19 mouse cellular contexts compared by ENCODE assay signal in the genomic region with DNA sequence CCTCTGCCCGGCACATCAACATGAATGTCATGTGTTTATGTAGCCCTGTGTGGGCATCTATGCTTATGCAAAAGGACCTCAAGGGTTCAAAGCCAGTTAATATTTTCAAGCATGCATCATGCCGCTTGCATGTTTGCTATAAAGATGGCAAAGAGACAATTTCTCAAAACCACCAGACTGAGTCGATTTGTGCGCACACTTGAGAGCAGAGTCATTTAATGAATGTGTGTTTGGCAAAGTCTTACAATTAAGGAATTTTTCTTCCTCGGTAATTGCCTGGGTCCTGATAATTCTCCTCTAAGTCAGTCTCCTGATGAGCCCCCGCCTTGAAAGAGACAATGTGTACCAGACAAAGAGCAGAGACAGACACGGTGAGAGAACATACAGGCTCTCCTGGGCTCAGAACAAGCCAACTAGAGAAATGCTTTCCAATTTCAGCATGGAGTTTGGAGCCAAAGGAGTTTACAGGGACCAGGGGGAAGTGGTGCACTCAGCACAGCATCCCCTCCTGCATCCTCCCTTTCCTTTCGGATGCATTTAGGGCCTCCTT.
DNase-seq lines count a peak whose midpoint lies in the region; ATAC-seq and TF ChIP-seq lines count a peak whose summit lies in the region.
"Had no signal": no experiment of that assay in that cellular context is flagged by ENCODE, and none has a peak within 500 bp of the region (broad histone marks: within the 10 kb centered on the region; RNA-seq: fewer than 3 reads in every experiment).

No protein-coding gene starts in this region.

- H3K9ac ChIP-seq in heart, embryonic 11.5 days (ENCODE audit: low read depth, low read length): no peak overlapping the region
- H3K9ac ChIP-seq in lung, embryonic 14.5 days: no peak overlapping the region
- no peak overlapping the region for H3K9ac ChIP-seq in forebrain, embryonic 16.5 days (replicated peaks; ENCODE audit: low read depth, low read length)
- no peak overlapping the region for H3K9ac ChIP-seq in stomach, postnatal 0 days (ENCODE audit: low read length)
- H3K9ac ChIP-seq: embryonic facial prominence, embryonic 13.5 days; heart, embryonic 13.5 days; hindbrain, embryonic 15.5 days; neural tube, embryonic 12.5 days had no signal

- 73% methylated on average over 8 of the region's 8 CpGs for WGBS in heart, embryonic 11.5 days (ENCODE audit: insufficient replicate concordance)
- 44% methylated on average over 8 of the region's 8 CpGs for WGBS in lung, embryonic 14.5 days
- WGBS in forebrain, embryonic 16.5 days: 46% methylated on average over 8 of the region's 8 CpGs
- 45% methylated on average over 8 of the region's 8 CpGs for WGBS in stomach, postnatal 0 days

- no peak for ATAC-seq in heart, embryonic 11.5 days (replicated peaks; ENCODE audit: insufficient number of reproducible peaks, low FRiP score, low TSS enrichment)
- ATAC-seq in lung, embryonic 14.5 days (ENCODE audit: insufficient read depth): no peak
- peak; percentile 20; the same call in 1 of the 2 replicates for ATAC-seq in forebrain, embryonic 16.5 days
- ATAC-seq in stomach, postnatal 0 days (ENCODE audit: low FRiP score, low TSS enrichment): no peak

- H3K27ac ChIP-seq in heart, embryonic 11.5 days (ENCODE audit: low read depth, low read length): 0 out of 2 replicates have a peak overlapping the region, but pooled peaks have one; percentile 74
- H3K27ac ChIP-seq in lung, embryonic 14.5 days (ENCODE audit: low read depth): peak overlapping the region; percentile 31
- no peak overlapping the region for H3K27ac ChIP-seq in forebrain, embryonic 16.5 days (ENCODE audit: low read length)
- H3K27ac ChIP-seq in stomach, postnatal 0 days (replicated peaks): peak overlapping the region; percentile 53
- H3K27ac ChIP-seq: embryonic facial prominence, embryonic 13.5 days; hindbrain, embryonic 15.5 days; neural tube, embryonic 12.5 days had no signal

- no peak overlapping the region for H3K4me3 ChIP-seq in heart, embryonic 11.5 days (ENCODE audit: low read depth, low read length)
- H3K4me3 ChIP-seq in lung, embryonic 14.5 days (ENCODE audit: low read depth, low read length): no peak overlapping the region
- no peak overlapping the region for H3K4me3 ChIP-seq in forebrain, embryonic 16.5 days (replicated peaks; ENCODE audit: low read length)
- H3K4me3 ChIP-seq in stomach, postnatal 0 days (ENCODE audit: low read depth, low read length): no peak overlapping the region
- H3K4me3 ChIP-seq: embryonic facial prominence, embryonic 13.5 days; heart, embryonic 13.5 days; hindbrain, embryonic 15.5 days; megakaryocyte, embryonic 14.5 days; neural tube, embryonic 12.5 days had no signal

- no peak for TF ChIP-seq CTCF in lung, embryonic 14.5 days (IDR thresholded peaks at IDR 0.05; ENCODE audit: low read depth)
- TF ChIP-seq CTCF in stomach, postnatal 0 days (IDR thresholded peaks at IDR 0.05; ENCODE audit: low read depth): no peak

- no peaks in the 10 kb centered on the region for H3K9me3 ChIP-seq in heart, embryonic 11.5 days (replicated peaks; ENCODE audit: control insufficient read depth, low read length)
- no peaks in the 10 kb centered on the region for H3K9me3 ChIP-seq in lung, embryonic 14.5 days (ENCODE audit: low read depth, low read length)
- no peaks in the 10 kb centered on the region for H3K9me3 ChIP-seq in forebrain, embryonic 16.5 days (ENCODE audit: control insufficient read depth, low read length)
- no peaks in the 10 kb centered on the region for H3K9me3 ChIP-seq in stomach, postnatal 0 days (ENCODE audit: control insufficient read depth, low read length)
- H3K9me3 ChIP-seq: embryonic facial prominence, embryonic 13.5 days; heart, embryonic 13.5 days; hindbrain, embryonic 15.5 days; neural tube, embryonic 12.5 days had no signal

- H3K4me1 ChIP-seq in heart, embryonic 11.5 days (ENCODE audit: control insufficient read depth, insufficient read depth, low read length): peaks cover 14% of the 10 kb centered on the region
- peaks cover 22% of the 10 kb centered on the region for H3K4me1 ChIP-seq in lung, embryonic 14.5 days (ENCODE audit: insufficient read depth)
- H3K4me1 ChIP-seq in forebrain, embryonic 16.5 days (replicated peaks; ENCODE audit: control insufficient read depth, insufficient read depth, low read length): peaks cover 11% of the 10 kb centered on the region
- peaks cover 5% of the 10 kb centered on the region; the same call in 1 of the 2 replicates for H3K4me1 ChIP-seq in stomach, postnatal 0 days (replicated peaks; ENCODE audit: control insufficient read depth, insufficient read depth)
- H3K4me1 ChIP-seq: megakaryocyte, embryonic 14.5 days had no signal

- H3K36me3 ChIP-seq in heart, embryonic 11.5 days (ENCODE audit: control insufficient read depth, insufficient read depth, low read length): no peaks in the 10 kb centered on the region
- no peaks in the 10 kb centered on the region for H3K36me3 ChIP-seq in lung, embryonic 14.5 days (ENCODE audit: insufficient read depth)
- H3K36me3 ChIP-seq in forebrain, embryonic 16.5 days (ENCODE audit: control insufficient read depth, insufficient read depth): no peaks in the 10 kb centered on the region
- no peaks in the 10 kb centered on the region for H3K36me3 ChIP-seq in stomach, postnatal 0 days (ENCODE audit: control insufficient read depth, insufficient read depth, low read length)
- H3K36me3 ChIP-seq: embryonic facial prominence, embryonic 13.5 days; hindbrain, embryonic 15.5 days; neural tube, embryonic 12.5 days had no signal

- TF ChIP-seq EP300 in stomach, postnatal 0 days (optimal IDR thresholded peaks at IDR 0.05): no peak

- H3K4me2 ChIP-seq in heart, embryonic 11.5 days: no peak overlapping the region
- no peak overlapping the region for H3K4me2 ChIP-seq in lung, embryonic 14.5 days
- H3K4me2 ChIP-seq in forebrain, embryonic 16.5 days (ENCODE audit: low read length): no peak overlapping the region
- H3K4me2 ChIP-seq in stomach, postnatal 0 days (replicated peaks; ENCODE audit: low read depth): no peak overlapping the region
- H3K4me2 ChIP-seq: embryonic facial prominence, embryonic 13.5 days; hindbrain, embryonic 15.5 days; neural tube, embryonic 12.5 days had no signal

- no peak for DNase-seq in heart, adult 18-20 months
- peak; percentile 48 for DNase-seq in lung, embryonic 14.5 days
- no peak for DNase-seq in lung, postnatal 4 days
- no peak for DNase-seq in stomach, postnatal 0 days (ENCODE audit: low spot score)
- no peak for DNase-seq in urinary bladder, postnatal 4 days (ENCODE audit: low spot score in 2 of 2)
- DNase-seq: adrenal gland, adult 2 months; cerebellum, adult 18-20 months; gastrocnemius, postnatal 14 days; kidney, postnatal 14 days; layer of hippocampus, adult 9-11 months; lung, adult 2 months; thymus, postnatal 36 days had no signal

- no peaks in the 10 kb centered on the region for H3K27me3 ChIP-seq in heart, embryonic 11.5 days (ENCODE audit: control insufficient read depth, insufficient read depth, low read length)
- H3K27me3 ChIP-seq in lung, embryonic 14.5 days (ENCODE audit: insufficient read depth, low read length): no peaks in the 10 kb centered on the region
- no peaks in the 10 kb centered on the region for H3K27me3 ChIP-seq in forebrain, embryonic 16.5 days (replicated peaks; ENCODE audit: control insufficient read depth, insufficient read depth, low read length)
- no peaks in the 10 kb centered on the region for H3K27me3 ChIP-seq in stomach, postnatal 0 days (ENCODE audit: control insufficient read depth, insufficient read depth, low read length)
- H3K27me3 ChIP-seq: embryonic facial prominence, embryonic 13.5 days; heart, embryonic 13.5 days; hindbrain, embryonic 15.5 days; megakaryocyte, embryonic 14.5 days; neural tube, embryonic 12.5 days had no signal
